ENCODE assay signal across 8 mouse cellular contexts in genomic region chr13:56258196-56259020, GRCm38 (mm10). TPM values are rescaled to one million over a fixed set of nuclear protein-coding genes. Genes with fewer than 3 reads are reported as not detected.
DNase-seq lines count a peak whose midpoint lies in the region; ATAC-seq lines count a peak whose summit lies in the region.
"Had no signal": no experiment of that assay in that cellular context is flagged by ENCODE, and none has a peak within 500 bp of the region (broad histone marks: within the 10 kb centered on the region; RNA-seq: fewer than 3 reads in every experiment).

No protein-coding gene starts in this region.

- H3K27ac ChIP-seq in liver, embryonic 11.5 days (ENCODE audit: low read depth, low read length): no peak overlapping the region
- no peak overlapping the region for H3K27ac ChIP-seq in embryonic facial prominence, embryonic 12.5 days
- no peak overlapping the region for H3K27ac ChIP-seq in intestine, embryonic 14.5 days (ENCODE audit: low read depth)

- H3K4me3 ChIP-seq in liver, embryonic 11.5 days (ENCODE audit: low read depth, low read length): peak overlapping the region; percentile 5; the same call in 1 of the 2 replicates
- peak overlapping the region; percentile 29 for H3K4me3 ChIP-seq in embryonic facial prominence, embryonic 12.5 days
- 0 out of 2 replicates have a peak overlapping the region, but pooled peaks have one; percentile 10 for H3K4me3 ChIP-seq in intestine, embryonic 14.5 days (ENCODE audit: low read depth, low read length)

- 3% methylated on average over 52 of the region's 52 CpGs for WGBS in liver, embryonic 11.5 days
- under 1% methylated on average over 52 of the region's 52 CpGs for WGBS in embryonic facial prominence, embryonic 12.5 days
- 1% methylated on average over 52 of the region's 52 CpGs for WGBS in intestine, embryonic 14.5 days

- no peak overlapping the region for H3K4me2 ChIP-seq in liver, embryonic 11.5 days
- peak overlapping the region; percentile 46 for H3K4me2 ChIP-seq in embryonic facial prominence, embryonic 12.5 days (replicated peaks)
- H3K4me2 ChIP-seq in intestine, embryonic 14.5 days (ENCODE audit: low read length): peak overlapping the region; percentile 16

- H3K4me1 ChIP-seq in liver, embryonic 11.5 days (replicated peaks; ENCODE audit: control insufficient read depth, insufficient read depth, low read length): no peaks in the 10 kb centered on the region
- peaks cover 8% of the 10 kb centered on the region; the same call in 1 of the 2 replicates for H3K4me1 ChIP-seq in embryonic facial prominence, embryonic 12.5 days
- H3K4me1 ChIP-seq in intestine, embryonic 14.5 days (replicated peaks; ENCODE audit: control insufficient read depth, insufficient read depth, low read length): no peaks in the 10 kb centered on the region

- peaks cover 93% of the 10 kb centered on the region for H3K27me3 ChIP-seq in liver, embryonic 11.5 days (replicated peaks; ENCODE audit: control insufficient read depth, insufficient read depth, low read length)
- peaks cover 94% of the 10 kb centered on the region for H3K27me3 ChIP-seq in embryonic facial prominence, embryonic 12.5 days
- peaks cover 96% of the 10 kb centered on the region for H3K27me3 ChIP-seq in intestine, embryonic 14.5 days (replicated peaks; ENCODE audit: control insufficient read depth, insufficient read depth, low read length)

- ATAC-seq in liver, embryonic 11.5 days (replicated peaks; ENCODE audit: low FRiP score): no peak
- ATAC-seq in embryonic facial prominence, embryonic 12.5 days (ENCODE audit: insufficient number of reproducible peaks, insufficient read depth, low FRiP score, low TSS enrichment): no peak
- no peak for ATAC-seq in intestine, embryonic 14.5 days (replicated peaks; ENCODE audit: low FRiP score, low TSS enrichment, low read depth)

- H3K36me3 ChIP-seq in liver, embryonic 11.5 days (ENCODE audit: control insufficient read depth, insufficient read depth, low read length): no peaks in the 10 kb centered on the region
- no peaks in the 10 kb centered on the region for H3K36me3 ChIP-seq in embryonic facial prominence, embryonic 12.5 days
- H3K36me3 ChIP-seq in intestine, embryonic 14.5 days (ENCODE audit: control insufficient read depth, insufficient read depth, low read length): no peaks in the 10 kb centered on the region

- no peaks in the 10 kb centered on the region for H3K9me3 ChIP-seq in liver, embryonic 11.5 days (ENCODE audit: control insufficient read depth, low read length)
- H3K9me3 ChIP-seq in embryonic facial prominence, embryonic 12.5 days: no peaks in the 10 kb centered on the region
- H3K9me3 ChIP-seq in intestine, embryonic 14.5 days (ENCODE audit: control insufficient read depth, low read length): no peaks in the 10 kb centered on the region

- no peak for DNase-seq in liver, embryonic 11.5 days (ENCODE audit: low spot score)
- DNase-seq in liver: no peak
- DNase-seq in intestine, embryonic 14.5 days (ENCODE audit: low spot score): no peak
- DNase-seq in retina, postnatal 1 day: peak; percentile 80
- DNase-seq in layer of hippocampus, postnatal 14 days (ENCODE audit: low spot score in 2 of 2): no peak
- DNase-seq in adrenal gland, adult 8-10 months: no peak

- no peak overlapping the region for H3K9ac ChIP-seq in liver, embryonic 11.5 days (ENCODE audit: low read depth, low read length)
- H3K9ac ChIP-seq in embryonic facial prominence, embryonic 12.5 days: no peak overlapping the region
- H3K9ac ChIP-seq in intestine, embryonic 14.5 days (ENCODE audit: low read length): no peak overlapping the region

RNA-seq across cellular contexts. Expression of gene Neurog1, which starts 6.4 kb away (rescaled TPM):
- not detected in 2 replicates for polyA plus RNA-seq in liver, embryonic 11.5 days (2014; fragmentation: Nextera tagmentation; extraction: Ambion mirVana)
- 5.1 and 6.0 TPM in 2 replicates for polyA plus RNA-seq in embryonic facial prominence, embryonic 12.5 days (2016; fragmentation: Nextera tagmentation; extraction: Ambion mirVana)
- not detected in 2 replicates for polyA plus RNA-seq in intestine, embryonic 14.5 days (2014; fragmentation: Nextera tagmentation; extraction: Ambion mirVana)
- not detected for total RNA-seq in layer of hippocampus, postnatal 14 days (2021)
- total RNA-seq in adrenal gland, adult 8-10 months (2022): not detected
- total RNA-seq: liver, adult 2 months had no signal
- polyA plus RNA-seq: liver, adult 2 months had no signal

RNA-seq across cellular contexts. Expression of gene Cxcl14, which starts 37.9 kb away (rescaled TPM):
- polyA plus RNA-seq in liver, embryonic 11.5 days (2014; fragmentation: Nextera tagmentation; extraction: Ambion mirVana): 3.0 and 5.9 TPM in 2 replicates
- 308 and 338 TPM in 2 replicates for polyA plus RNA-seq in embryonic facial prominence, embryonic 12.5 days (2016; fragmentation: Nextera tagmentation; extraction: Ambion mirVana)
- polyA plus RNA-seq in intestine, embryonic 14.5 days (2014; fragmentation: Nextera tagmentation; extraction: Ambion mirVana): 5.3 and 5.7 TPM in 2 replicates
- total RNA-seq in layer of hippocampus, postnatal 14 days (2021): 100 to 1,000 TPM in 1 of 2 experiments, 10 to 100 TPM in 1; 98.6 to 114 TPM
- 10 to 100 TPM; 63.0 to 86.6 (median 76.1) TPM for total RNA-seq in adrenal gland, adult 8-10 months (2022)

Comparison
In these comparisons a context has a peak if more than half of its experiments do, and no peak if none do; other contexts are left out.
1. RNA of gene Cxcl14, which starts 37.9 kb away (polyA plus RNA-seq): 308 to 338 TPM in embryonic facial prominence, embryonic 12.5 days; 3.0 to 5.9 TPM in liver, embryonic 11.5 days and 5.3 to 5.7 TPM in intestine, embryonic 14.5 days; every median in the first group is over 10 times any median in the second.
2. Peak in every context shown above with its lines, with median percentiles within 50 percentile points of each other: H3K4me3 ChIP-seq.